Comparison of ENCODE assay signal across 23 mouse cellular contexts in the genomic region with DNA sequence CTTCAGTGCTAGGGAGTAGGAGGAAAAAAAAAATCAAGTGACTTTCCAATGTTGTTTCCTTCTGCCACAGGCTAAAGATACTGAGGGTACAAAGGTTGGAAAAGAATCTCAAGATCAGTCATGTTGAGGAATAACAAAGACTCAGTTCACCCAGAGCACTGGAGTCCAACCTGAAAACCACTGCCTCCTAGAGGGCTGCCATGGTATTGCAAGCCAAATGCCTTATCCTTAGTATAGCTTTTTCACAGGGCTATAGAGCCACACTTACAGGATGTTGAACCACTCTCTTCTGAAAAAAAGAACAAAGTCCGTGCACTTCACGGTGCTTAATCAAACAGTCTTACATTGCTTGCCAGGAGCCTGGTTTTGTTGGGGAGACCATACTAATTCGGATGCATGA.
A peak's percentile ranks its signal among the peaks of the same experiment; 100 is the strongest.
DNase-seq lines count a peak whose midpoint lies in the region; ATAC-seq and TF ChIP-seq lines count a peak whose summit lies in the region.
"Had no signal": no experiment of that assay in that cellular context is flagged by ENCODE, and none has a peak within 500 bp of the region (broad histone marks: within the 10 kb centered on the region; RNA-seq: fewer than 3 reads in every experiment).

No protein-coding gene starts in this region.

- no peak for TF ChIP-seq EP300 in liver, postnatal 0 days (IDR thresholded peaks at IDR 0.05; ENCODE audit: low read depth)

- no peak overlapping the region for H3K4me3 ChIP-seq in hindbrain, postnatal 0 days (ENCODE audit: low read length)
- no peak overlapping the region for H3K4me3 ChIP-seq in hindbrain, embryonic 10.5 days
- no peak overlapping the region for H3K4me3 ChIP-seq in liver, postnatal 0 days (ENCODE audit: low read depth, low read length)
- H3K4me3 ChIP-seq in liver, embryonic 11.5 days (ENCODE audit: low read depth, low read length) = no peak overlapping the region
- H3K4me3 ChIP-seq in ES-E14 (ENCODE audit: insufficient read depth in 1 of 2, low read depth in 1 of 2, low read length in 2 of 2, poor library complexity in 1 of 2, severe bottlenecking in 1 of 2) = no peak overlapping the region
- H3K4me3 ChIP-seq: embryonic facial prominence, embryonic 15.5 days; heart, embryonic 15.5 days; hindbrain, embryonic 15.5 days; intestine, embryonic 15.5 days; limb, embryonic 12.5 days; liver, embryonic 13.5 days; neural tube, embryonic 15.5 days had no signal

- H3K9me3 ChIP-seq in hindbrain, postnatal 0 days (ENCODE audit: low read length) = no peaks in the 10 kb centered on the region
- 0 out of 2 replicates have a peak, but pooled peaks cover 6% of the 10 kb centered on the region for H3K9me3 ChIP-seq in hindbrain, embryonic 10.5 days
- H3K9me3 ChIP-seq in liver, postnatal 0 days (ENCODE audit: low read length) = peaks cover 5% of the 10 kb centered on the region; the same call in 1 of the 2 replicates
- H3K9me3 ChIP-seq in liver, embryonic 11.5 days (ENCODE audit: control insufficient read depth, low read length) = peaks cover 2% of the 10 kb centered on the region
- H3K9me3 ChIP-seq in ES-E14 (ENCODE audit: control insufficient read depth, insufficient read depth, low read depth, low read length) = no peaks in the 10 kb centered on the region
- H3K9me3 ChIP-seq: embryonic facial prominence, embryonic 15.5 days; heart, embryonic 15.5 days; hindbrain, embryonic 15.5 days; intestine, embryonic 15.5 days; neural tube, embryonic 15.5 days had no signal

- 95% methylated on average over 3 of the region's 3 CpGs for WGBS in hindbrain, postnatal 0 days
- 89% methylated on average over 3 of the region's 3 CpGs for WGBS in hindbrain, embryonic 10.5 days
- 80% methylated on average over 3 of the region's 3 CpGs for WGBS in liver, postnatal 0 days (ENCODE audit: insufficient replicate concordance)
- WGBS in liver, embryonic 11.5 days = 88% methylated on average over 3 of the region's 3 CpGs

- TF ChIP-seq POLR2A in brain, embryonic 14.5 days (IDR thresholded peaks at IDR 0.05; ENCODE audit: borderline replicate concordance, extremely low read depth, insufficient read depth, insufficient read length, poor library complexity, severe bottlenecking) = no peak

- H3K27ac ChIP-seq in hindbrain, postnatal 0 days = no peak overlapping the region
- H3K27ac ChIP-seq in hindbrain, embryonic 10.5 days = no peak overlapping the region
- H3K27ac ChIP-seq in liver, postnatal 0 days (ENCODE audit: low read depth) = no peak overlapping the region
- no peak overlapping the region for H3K27ac ChIP-seq in liver, embryonic 11.5 days (ENCODE audit: low read depth, low read length)
- H3K27ac ChIP-seq in ES-E14 (ENCODE audit: insufficient read depth, low read depth, low read length, poor library complexity, severe bottlenecking) = no peak overlapping the region
- H3K27ac ChIP-seq: embryonic facial prominence, embryonic 15.5 days; heart, embryonic 15.5 days; hindbrain, embryonic 15.5 days; intestine, embryonic 15.5 days; limb, embryonic 12.5 days; liver, embryonic 13.5 days; macrophage; neural tube, embryonic 15.5 days had no signal

- in situ Hi-C loops in ES-E14 (cut with MboI; ENCODE audit: low sequenced_read_pairs in 2 of 2, unreplicated experiment in 2 of 2) = no loop called here

- no peak overlapping the region for H3K4me2 ChIP-seq in hindbrain, postnatal 0 days (ENCODE audit: low read depth, low read length)
- no peak overlapping the region for H3K4me2 ChIP-seq in liver, postnatal 0 days (ENCODE audit: low read depth, low read length)
- H3K4me2 ChIP-seq in liver, embryonic 11.5 days = no peak overlapping the region
- H3K4me2 ChIP-seq: embryonic facial prominence, embryonic 15.5 days; heart, embryonic 15.5 days; hindbrain, embryonic 15.5 days; intestine, embryonic 15.5 days; limb, embryonic 12.5 days; liver, embryonic 13.5 days; neural tube, embryonic 15.5 days had no signal

- DNase-seq in hindbrain, postnatal 0 days (ENCODE audit: low spot score) = no peak
- DNase-seq in hindbrain, embryonic 10.5 days (ENCODE audit: low spot score) = no peak
- no peak for DNase-seq in liver, postnatal 0 days
- no peak for DNase-seq in liver, embryonic 11.5 days (ENCODE audit: low spot score)
- peak; percentile 40 for DNase-seq in ES-E14 (ENCODE audit: low read depth, low spot score)
- DNase-seq in brain, embryonic 14.5 days (ENCODE audit: low read depth) = no peak
- no peak for DNase-seq in kidney, adult 11 months
- DNase-seq: adrenal gland, postnatal 25 days; cerebellum, adult 9-10 months; gastrocnemius, postnatal 25 days; heart, postnatal 4 days; liver, embryonic 13.5 days; right cerebral cortex, adult 18-20 months; thymus, adult 2 months had no signal

- ATAC-seq in hindbrain, postnatal 0 days = no peak
- ATAC-seq in liver, postnatal 0 days = no peak
- ATAC-seq in liver, embryonic 11.5 days (replicated peaks; ENCODE audit: low FRiP score) = no peak
- ATAC-seq: forebrain, embryonic 14.5 days; intestine, embryonic 15.5 days; midbrain, embryonic 16.5 days had no signal

- H3K9ac ChIP-seq in hindbrain, postnatal 0 days (replicated peaks; ENCODE audit: low read length) = no peak overlapping the region
- no peak overlapping the region for H3K9ac ChIP-seq in liver, postnatal 0 days (replicated peaks)
- H3K9ac ChIP-seq in liver, embryonic 11.5 days (ENCODE audit: low read depth, low read length) = no peak overlapping the region
- H3K9ac ChIP-seq in ES-E14 (ENCODE audit: insufficient read depth, low read depth, low read length, poor library complexity, severe bottlenecking) = no peak overlapping the region
- H3K9ac ChIP-seq: embryonic facial prominence, embryonic 15.5 days; heart, embryonic 15.5 days; hindbrain, embryonic 15.5 days; intestine, embryonic 15.5 days; limb, embryonic 12.5 days; liver, embryonic 13.5 days; neural tube, embryonic 15.5 days had no signal

- no peaks in the 10 kb centered on the region for H3K4me1 ChIP-seq in hindbrain, postnatal 0 days (ENCODE audit: insufficient read depth, low read length)
- no peaks in the 10 kb centered on the region for H3K4me1 ChIP-seq in hindbrain, embryonic 10.5 days (replicated peaks)
- H3K4me1 ChIP-seq in liver, postnatal 0 days (ENCODE audit: insufficient read depth) = no peaks in the 10 kb centered on the region
- H3K4me1 ChIP-seq in liver, embryonic 11.5 days (replicated peaks; ENCODE audit: control insufficient read depth, insufficient read depth, low read length) = no peaks in the 10 kb centered on the region
- no peaks in the 10 kb centered on the region for H3K4me1 ChIP-seq in ES-E14 (ENCODE audit: control insufficient read depth in 2 of 2, insufficient read depth in 2 of 2, low read length in 2 of 2, poor library complexity in 1 of 2)
- H3K4me1 ChIP-seq: embryonic facial prominence, embryonic 15.5 days; heart, embryonic 15.5 days; hindbrain, embryonic 15.5 days; intestine, embryonic 15.5 days; limb, embryonic 12.5 days; liver, embryonic 13.5 days; neural tube, embryonic 15.5 days had no signal

- H3K36me3 ChIP-seq in hindbrain, postnatal 0 days (ENCODE audit: insufficient read depth, low read length) = no peaks in the 10 kb centered on the region
- H3K36me3 ChIP-seq in hindbrain, embryonic 10.5 days = no peaks in the 10 kb centered on the region
- H3K36me3 ChIP-seq in liver, postnatal 0 days (replicated peaks; ENCODE audit: insufficient read depth, low read length) = no peaks in the 10 kb centered on the region
- H3K36me3 ChIP-seq in liver, embryonic 11.5 days (ENCODE audit: control insufficient read depth, insufficient read depth, low read length) = no peaks in the 10 kb centered on the region
- H3K36me3 ChIP-seq in ES-E14 (ENCODE audit: control insufficient read depth, insufficient read depth, low read length, poor library complexity, severe bottlenecking) = no peaks in the 10 kb centered on the region
- H3K36me3 ChIP-seq: embryonic facial prominence, embryonic 15.5 days; heart, embryonic 15.5 days; hindbrain, embryonic 15.5 days; intestine, embryonic 15.5 days; limb, embryonic 12.5 days; liver, embryonic 13.5 days; neural tube, embryonic 15.5 days had no signal

- H3K27me3 ChIP-seq in hindbrain, postnatal 0 days (ENCODE audit: insufficient read depth, low read length) = no peaks in the 10 kb centered on the region
- no peaks in the 10 kb centered on the region for H3K27me3 ChIP-seq in hindbrain, embryonic 10.5 days (ENCODE audit: insufficient read depth, poor library complexity, severe bottlenecking)
- no peaks in the 10 kb centered on the region for H3K27me3 ChIP-seq in liver, postnatal 0 days (ENCODE audit: insufficient read depth, low read length)
- H3K27me3 ChIP-seq in liver, embryonic 11.5 days (replicated peaks; ENCODE audit: control insufficient read depth, insufficient read depth, low read length) = no peaks in the 10 kb centered on the region
- H3K27me3 ChIP-seq: embryonic facial prominence, embryonic 15.5 days; heart, embryonic 15.5 days; hindbrain, embryonic 15.5 days; intestine, embryonic 15.5 days; limb, embryonic 12.5 days; liver, embryonic 13.5 days; neural tube, embryonic 15.5 days had no signal

- TF ChIP-seq CTCF in hindbrain, postnatal 0 days (IDR thresholded peaks at IDR 0.05; ENCODE audit: low read depth) = peak; percentile 40
- peak; percentile 40; the same call in 1 of the 2 replicates for TF ChIP-seq CTCF in liver, postnatal 0 days (IDR thresholded peaks at IDR 0.05; ENCODE audit: low read depth)
- TF ChIP-seq CTCF in brain, embryonic 14.5 days (IDR thresholded peaks at IDR 0.05; ENCODE audit: borderline replicate concordance, extremely low read depth, insufficient read depth, insufficient read length) = peak; percentile 12; the same call in 1 of the 2 replicates

TF ChIP-seq in ES-E14, 5 proteins besides CTCF, POLR2A, EP300 and RAD21:
- TF ChIP-seq CHD2 (IDR thresholded peaks at IDR 0.05; ENCODE audit: low read depth, low read length) (no peak), ZC3H11A (IDR thresholded peaks at IDR 0.05; ENCODE audit: borderline replicate concordance, low read depth, low read length) (no peak), MAFK (IDR thresholded peaks at IDR 0.05; ENCODE audit: insufficient read depth, low read depth, low read length) (no peak), ZNF384 (IDR thresholded peaks at IDR 0.05; ENCODE audit: low read depth, low read length) (no peak), HCFC1 (IDR thresholded peaks at IDR 0.05; ENCODE audit: borderline replicate concordance, insufficient read depth, low read length) (no peak)
TF ChIP-seq in ES-E14: peak in this region for 0.
